Mouse (Mus musculus) limb, embryonic 14.5 days (tissue): ENCODE measurements around the gene Zbtb20. TPM values are rescaled to one million over a fixed set of nuclear protein-coding genes. Genes with fewer than 3 reads are reported as not detected.

ENCODE experiments used
- ATAC-seq: fragments of 200-750 bp; cut with Nextera tagmentation; 2 replicates; pipeline ENCODE4 v1.8.0; 2017; ENCODE audit warnings: low read depth, moderate number of reproducible peaks, moderate TSS enrichment; ENCODE audit not compliant: low FRiP score
- DNase-seq: peaks from one replicate; pipeline ENCODE4 v3.0.0-alpha.2; 2015; ENCODE audit warnings: low spot score
- H3K27ac ChIP-seq: fragments of 300-500 bp; sonication (generic); replicated peaks from 2 replicates; pipeline ENCODE4 v1.5.1; 2014; ENCODE audit warnings: low read depth, mild to moderate bottlenecking, low read length, moderate library complexity, mixed read lengths
- H3K27me3 ChIP-seq: fragments of 300-500 bp; sonication (generic); 2 replicates; pipeline ENCODE4 v1.6.1; 2014; ENCODE audit warnings: low read length, mixed read lengths; ENCODE audit not compliant: control insufficient read depth, insufficient read depth
- H3K36me3 ChIP-seq: fragments of 300-500 bp; sonication (generic); 2 replicates; pipeline ENCODE4 v1.6.1; 2014; ENCODE audit warnings: mild to moderate bottlenecking, low read length, moderate library complexity, mixed read lengths; ENCODE audit not compliant: control insufficient read depth, insufficient read depth
- H3K4me1 ChIP-seq: fragments of 300-500 bp; sonication (generic); 2 replicates; pipeline ENCODE4 v1.6.1; 2014; ENCODE audit warnings: antibody characterized with exemption, low read length, mixed read lengths; ENCODE audit not compliant: control insufficient read depth, insufficient read depth
- H3K4me2 ChIP-seq: fragments of 300-500 bp; sonication (generic); replicated peaks from 2 replicates; pipeline ENCODE4 v1.6.1; 2014; ENCODE audit warnings: low read depth, mild to moderate bottlenecking, low read length, moderate library complexity; ENCODE audit not compliant: severe bottlenecking
- H3K4me3 ChIP-seq: fragments of 300-500 bp; sonication (generic); replicated peaks from 2 replicates; pipeline ENCODE4 v1.5.1; 2014; ENCODE audit warnings: low read length
- H3K9ac ChIP-seq: fragments of 300-500 bp; sonication (generic); 2 replicates; pipeline ENCODE4 v1.6.1; 2014; ENCODE audit warnings: mild to moderate bottlenecking, low read depth, low read length, moderate library complexity; ENCODE audit not compliant: severe bottlenecking
- H3K9me3 ChIP-seq: fragments of 300-500 bp; sonication (generic); 2 replicates; pipeline ENCODE4 v1.6.1; 2016; ENCODE audit warnings: low read length; ENCODE audit not compliant: control insufficient read depth
- POLR2A ChIP-seq: fragments of 200-500 bp; IDR thresholded peaks from 2 replicates; pipeline ENCODE4 v1.8.0; 2012; ENCODE audit warnings: inconsistent platforms, mild to moderate bottlenecking, moderate library complexity, borderline replicate concordance; ENCODE audit not compliant: insufficient read depth, insufficient read length; ENCODE audit errors: extremely low read depth
- whole genome bisulfite sequencing: fragments of 180-500 bp; shearing (Covaris S2); extraction: QIAGEN DNeasy Blood & Tissue Kit; methylation state at CpG from one replicate; pipeline ENCODE4 v1.1.7; 2014; 5-methylcytosine and 5-hydroxymethylcytosine counted together
- polyA plus RNA-seq, 2 experiments: library from polyadenylated mRNA; depleted of rRNA in 1 of 2; stranded (reverse) in 1 of 2; unstranded in 1 of 2; fragments of >200 nt; fragmentation: Nextera tagmentation in 1 of 2; extraction: Ambion mirVana in 1 of 2; gene quantifications; 2 replicates each; pipeline versions ENCODE4 v1.2.1 to v1.2.3; 2012 to 2014

The Zbtb20 gene
- polyA plus RNA-seq, 2 experiments: 2.5 to 17.6 TPM

DNA sequence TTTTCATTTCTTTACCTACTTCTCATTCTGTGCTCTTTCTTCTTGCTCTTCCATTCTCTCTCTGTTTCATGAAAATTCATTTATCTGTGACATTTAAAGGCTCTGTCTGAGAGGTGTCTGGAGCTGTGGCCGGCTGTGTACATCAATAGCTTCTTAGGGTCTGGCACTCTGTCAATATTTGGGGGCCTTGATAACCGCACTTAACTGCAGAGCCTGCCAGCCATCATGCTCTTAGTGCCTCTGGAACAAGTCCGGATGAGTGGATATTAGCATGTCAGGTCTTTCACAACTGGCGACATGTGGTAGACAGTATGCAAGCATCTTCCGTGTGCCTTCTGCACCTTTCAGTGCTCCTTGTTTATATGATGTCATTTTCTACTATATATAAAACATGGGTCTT, 510.7 kb downstream of the Zbtb20 start:
- Histone ChIP-seq H3K27me3 (no peaks in the 10 kb centered on the region), H3K4me1 (no peaks in the 10 kb centered on the region), H3K9ac (no peak overlapping the region), H3K4me2 (no peak overlapping the region), H3K36me3 (no peaks in the 10 kb centered on the region), H3K4me3 (no peak overlapping the region), H3K9me3 (no peaks in the 10 kb centered on the region), H3K27ac (no peak overlapping the region)
- no peak for ATAC-seq
- TF ChIP-seq POLR2A: no peak
- 74% methylated on average over 5 of the region's 5 CpGs for WGBS
- DNase-seq: no peak

DNA sequence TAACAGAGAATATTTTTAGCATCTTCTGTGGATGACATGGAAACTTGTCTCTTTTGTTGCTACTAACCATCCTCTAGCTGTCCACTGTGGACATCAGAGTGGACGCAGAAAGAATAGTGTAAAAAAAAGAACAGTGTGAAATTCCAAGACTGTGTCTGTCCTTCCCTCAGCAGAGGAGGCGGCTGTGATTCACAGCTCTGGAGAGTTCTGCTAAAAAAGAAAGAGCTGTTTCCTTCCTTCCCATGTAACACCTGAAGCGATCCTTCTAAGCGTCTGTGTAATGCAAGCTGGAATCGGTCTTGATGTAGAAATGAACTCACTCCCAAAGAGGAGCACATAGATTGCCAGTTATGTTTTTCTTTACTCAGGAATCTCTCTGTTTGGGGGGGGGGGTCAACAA, 512.7 kb downstream of the Zbtb20 start:
- WGBS: 93% methylated on average over 5 of the region's 5 CpGs
- TF ChIP-seq POLR2A: no peak
- no peaks in the 10 kb centered on the region for H3K36me3 ChIP-seq
- no peak overlapping the region for H3K4me3 ChIP-seq
- H3K9me3 ChIP-seq: no peaks in the 10 kb centered on the region
- no peaks in the 10 kb centered on the region for H3K27me3 ChIP-seq
- H3K27ac ChIP-seq: no peak overlapping the region
- H3K4me1 ChIP-seq: no peaks in the 10 kb centered on the region
- H3K4me2 ChIP-seq: no peak overlapping the region
- H3K9ac ChIP-seq: no peak overlapping the region
- ATAC-seq (no peak), DNase-seq (no peak)

DNA sequence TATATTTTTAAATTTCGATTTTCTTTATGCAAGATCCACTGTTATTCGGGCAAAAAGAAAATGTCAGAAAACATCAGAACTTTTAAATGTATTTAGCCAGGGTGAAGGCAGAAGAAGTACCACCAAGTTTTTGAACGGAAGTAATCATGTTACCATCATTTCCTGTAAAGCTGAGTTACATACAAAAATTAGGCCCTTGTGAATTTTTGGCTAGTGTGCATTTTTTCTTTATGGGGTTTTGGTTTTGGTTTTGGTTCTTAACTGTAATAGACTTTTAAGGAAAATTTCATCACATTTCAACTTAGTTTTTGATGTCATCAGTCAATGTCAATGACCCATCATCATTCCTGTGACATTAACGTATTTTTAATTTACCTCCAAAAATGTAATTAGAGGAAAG, 514.7 kb downstream of the Zbtb20 start:
- Histone ChIP-seq H3K9me3 (no peaks in the 10 kb centered on the region), H3K4me2 (no peak overlapping the region), H3K4me1 (no peaks in the 10 kb centered on the region), H3K9ac (no peak overlapping the region), H3K36me3 (no peaks in the 10 kb centered on the region), H3K27me3 (no peaks in the 10 kb centered on the region), H3K27ac (no peak overlapping the region), H3K4me3 (no peak overlapping the region)
- no peak for DNase-seq
- no peak for TF ChIP-seq POLR2A
- ATAC-seq: no peak
- WGBS: 85% methylated on average over 4 of the region's 4 CpGs

DNA sequence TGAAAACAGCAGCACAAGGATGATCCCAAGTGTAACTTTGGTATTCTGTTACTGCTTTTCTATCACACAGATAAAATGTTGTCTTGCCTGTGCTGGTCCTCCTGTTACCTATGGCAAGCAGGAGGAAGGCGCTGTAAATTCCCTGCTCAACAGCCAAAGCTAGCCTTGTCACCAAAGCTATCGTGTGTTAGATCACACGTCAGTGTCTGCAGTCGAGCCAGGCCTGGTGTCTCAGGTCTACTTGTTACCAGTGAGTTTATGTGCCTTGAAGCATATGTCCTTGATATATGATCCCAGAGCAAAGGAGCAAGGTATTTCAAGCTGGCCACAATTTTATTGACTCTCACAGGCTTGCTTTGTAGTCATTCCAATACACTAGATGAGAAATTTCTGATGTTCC, 517.7 kb downstream of the Zbtb20 start:
- H3K36me3 ChIP-seq: no peaks in the 10 kb centered on the region
- H3K4me3 ChIP-seq: no peak overlapping the region
- no peak overlapping the region for H3K9ac ChIP-seq
- no peak for ATAC-seq
- no peaks in the 10 kb centered on the region for H3K9me3 ChIP-seq
- H3K27me3 ChIP-seq: no peaks in the 10 kb centered on the region
- WGBS: 27% methylated on average over 4 of the region's 4 CpGs
- H3K27ac ChIP-seq: no peak overlapping the region
- no peak overlapping the region for H3K4me2 ChIP-seq
- DNase-seq: no peak
- no peaks in the 10 kb centered on the region for H3K4me1 ChIP-seq
- TF ChIP-seq POLR2A: no peak

DNA sequence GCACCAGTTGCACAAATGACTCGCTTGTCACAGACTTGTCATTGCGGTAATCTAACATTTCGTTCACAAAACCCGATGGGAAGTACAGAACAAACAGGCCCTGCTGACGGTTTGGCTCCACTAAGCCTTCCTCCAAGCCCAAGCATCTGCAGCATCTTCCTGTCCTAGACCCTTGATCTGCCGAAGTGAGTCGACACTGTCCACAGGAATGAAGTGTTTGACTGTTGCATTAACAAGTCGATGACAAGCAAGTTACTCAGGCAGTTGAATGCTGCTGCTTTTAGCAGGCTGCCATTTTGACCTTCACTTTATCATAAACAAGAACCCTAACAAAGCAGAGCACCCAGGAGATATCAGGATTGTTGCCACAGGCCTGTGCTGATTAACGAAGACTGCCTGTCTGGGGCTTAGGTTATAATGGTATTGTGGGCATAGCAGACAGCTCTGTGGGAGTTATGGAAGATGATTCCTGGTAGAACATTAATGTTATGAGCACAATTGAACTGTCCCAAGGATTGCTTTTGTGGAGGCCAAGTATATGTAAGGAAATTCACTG, 518.4 kb downstream of the Zbtb20 start:
- DNase-seq (no peak), ATAC-seq (no peak)
- Histone ChIP-seq H3K27ac (no peak overlapping the region), H3K4me2 (no peak overlapping the region), H3K4me1 (no peaks in the 10 kb centered on the region), H3K36me3 (no peaks in the 10 kb centered on the region), H3K9me3 (no peaks in the 10 kb centered on the region), H3K9ac (no peak overlapping the region), H3K27me3 (no peaks in the 10 kb centered on the region), H3K4me3 (no peak overlapping the region)
- WGBS: 66% methylated on average over 9 of the region's 9 CpGs
- no peak for TF ChIP-seq POLR2A

DNA sequence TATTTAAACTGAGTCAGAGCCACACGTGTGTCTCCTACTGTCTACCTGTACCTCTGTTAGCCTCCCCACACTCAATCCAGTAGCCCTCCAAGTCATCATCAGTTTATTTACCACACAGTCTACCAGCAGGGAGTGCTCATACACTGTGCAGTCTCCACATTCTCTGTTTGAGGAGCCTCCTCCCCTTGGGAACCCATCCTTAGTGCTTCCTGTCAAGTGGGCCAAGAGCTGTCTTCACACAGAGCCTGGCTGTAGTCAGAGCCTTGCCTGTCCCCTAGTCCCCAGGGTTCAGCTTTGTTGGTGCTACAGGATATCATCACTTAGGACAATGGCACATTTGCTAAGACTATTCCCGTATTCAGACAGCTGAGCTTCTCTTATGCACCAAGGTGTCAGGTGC, 519.1 kb downstream of the Zbtb20 start:
- Histone ChIP-seq H3K9ac (no peak overlapping the region), H3K36me3 (no peaks in the 10 kb centered on the region), H3K4me3 (no peak overlapping the region), H3K4me1 (no peaks in the 10 kb centered on the region), H3K9me3 (no peaks in the 10 kb centered on the region), H3K27me3 (no peaks in the 10 kb centered on the region), H3K4me2 (no peak overlapping the region), H3K27ac (no peak overlapping the region)
- 90% methylated on average over 2 of the region's 2 CpGs for WGBS
- ATAC-seq (no peak), DNase-seq (no peak)
- no peak for TF ChIP-seq POLR2A
